Mouse (Mus musculus): ENCODE results near the gene Mterf1a. TPM values are rescaled to one million over a fixed set of nuclear protein-coding genes. Genes with fewer than 3 reads are reported as not detected.
"Not testable (repeated sequence)": the region's sequence is repeated elsewhere in the genome, so short reads cannot be mapped to it uniquely, and the experiment has no call there.

Gene Mterf1a
- polyA plus RNA-seq, 1 experiment from 2014 or later, result 7.8 TPM

GRCm38 (mm10) chr5:3927801-3928689 lies 34.3 kb upstream of the Mterf1a start, which contains the start of gene Akap9:
TSS of gene Akap9 (plus strand) at chr5:3928054.
- no peaks in the 10 kb centered on the region for H3K27me3 ChIP-seq
- peaks cover 11% of the 10 kb centered on the region; the same call in 1 of the 2 replicates for H3K4me1 ChIP-seq
- peak within 1 kb of the TSS; percentile 85 for H3K27ac ChIP-seq (replicated peaks)
- H3K9me3 ChIP-seq (replicated peaks), result no peaks in the 10 kb centered on the region
- peak; percentile 87 for ATAC-seq (ENCODE audit: insufficient number of reproducible peaks, low FRiP score, low TSS enrichment, low read depth)
- H3K4me3 ChIP-seq (replicated peaks), result peak within 1 kb of the TSS; percentile 70
- peak within 1 kb of the TSS; percentile 61 for H3K4me2 ChIP-seq (replicated peaks)
- peak within 1 kb of the TSS; percentile 76 for H3K9ac ChIP-seq
- under 1% methylated on average over 75 of the region's 82 CpGs for WGBS
- H3K36me3 ChIP-seq, result no peaks in the 10 kb centered on the region

- WGBS, result 40% methylated on average over 4 of the region's 4 CpGs
- Histone ChIP-seq H3K4me3 (replicated peaks) (no peak overlapping the region), H3K9ac (no peak overlapping the region), H3K9me3 (replicated peaks) (no peaks in the 10 kb centered on the region), H3K27me3 (no peaks in the 10 kb centered on the region), H3K27ac (replicated peaks) (no peak overlapping the region), H3K4me1 (peaks cover 11% of the 10 kb centered on the region; the same call in 1 of the 2 replicates), H3K36me3 (no peaks in the 10 kb centered on the region), H3K4me2 (replicated peaks) (no peak overlapping the region)
- ATAC-seq (ENCODE audit: insufficient number of reproducible peaks, low FRiP score, low TSS enrichment, low read depth), result no peak
Observed at GRCm38 (mm10) chr5:3926666-3927065, 32.9 kb upstream of the Mterf1a start.

- ATAC-seq (ENCODE audit: insufficient number of reproducible peaks, low FRiP score, low TSS enrichment, low read depth), result no peak
- no peaks in the 10 kb centered on the region for H3K9me3 ChIP-seq (replicated peaks)
- no peaks in the 10 kb centered on the region for H3K36me3 ChIP-seq
- H3K27ac ChIP-seq (replicated peaks), result no peak overlapping the region
- H3K27me3 ChIP-seq, result no peaks in the 10 kb centered on the region
- H3K4me1 ChIP-seq, result no peaks in the 10 kb centered on the region
- no peak overlapping the region for H3K9ac ChIP-seq
- WGBS, result 88% methylated on average over 2 of the region's 2 CpGs
- no peak overlapping the region for H3K4me3 ChIP-seq (replicated peaks)
- H3K4me2 ChIP-seq (replicated peaks), result no peak overlapping the region
Observed at GRCm38 (mm10) chr5:3922350-3922749, 28.6 kb upstream of the Mterf1a start.

- no peak for ATAC-seq (ENCODE audit: insufficient number of reproducible peaks, low FRiP score, low TSS enrichment, low read depth)
- Histone ChIP-seq H3K36me3 (no peaks in the 10 kb centered on the region), H3K9ac (no peak overlapping the region), H3K27me3 (no peaks in the 10 kb centered on the region), H3K4me1 (no peaks in the 10 kb centered on the region), H3K9me3 (replicated peaks) (no peaks in the 10 kb centered on the region), H3K27ac (replicated peaks) (no peak overlapping the region), H3K4me3 (replicated peaks) (no peak overlapping the region), H3K4me2 (replicated peaks) (no peak overlapping the region)
- WGBS, result 64% methylated on average over 2 of the region's 2 CpGs
Observed at GRCm38 (mm10) chr5:3905471-3905870, 11.7 kb upstream of the Mterf1a start.

- H3K9ac ChIP-seq; H3K9me3 ChIP-seq (replicated peaks); ATAC-seq (ENCODE audit: insufficient number of reproducible peaks, low FRiP score, low TSS enrichment, low read depth); H3K4me1 ChIP-seq; H3K27me3 ChIP-seq; H3K36me3 ChIP-seq; H3K27ac ChIP-seq (replicated peaks); H3K4me2 ChIP-seq (replicated peaks): not testable (repeated sequence)
- H3K4me3 ChIP-seq (replicated peaks), result peak overlapping the region; percentile 31
- WGBS, result 96% methylated on average over 4 of the region's 4 CpGs
Observed at GRCm38 (mm10) chr5:3894294-3894619, 524 bp upstream of the Mterf1a start.

GRCm38 (mm10) chr5:3889201-3889600 lies 4.5 kb downstream of the Mterf1a start:
- Histone ChIP-seq H3K9me3 (replicated peaks) (no peaks in the 10 kb centered on the region), H3K4me2 (replicated peaks) (no peak overlapping the region), H3K27ac (replicated peaks) (no peak overlapping the region), H3K4me1 (no peaks in the 10 kb centered on the region), H3K36me3 (no peaks in the 10 kb centered on the region), H3K4me3 (replicated peaks) (no peak overlapping the region), H3K27me3 (no peaks in the 10 kb centered on the region), H3K9ac (no peak overlapping the region)
- ATAC-seq (ENCODE audit: insufficient number of reproducible peaks, low FRiP score, low TSS enrichment, low read depth), result no peak

GRCm38 (mm10) chr5:3886862-3887261 lies 6.9 kb downstream of the Mterf1a start:
- H3K4me3 ChIP-seq (replicated peaks); H3K9me3 ChIP-seq (replicated peaks); ATAC-seq (ENCODE audit: insufficient number of reproducible peaks, low FRiP score, low TSS enrichment, low read depth); H3K4me1 ChIP-seq; H3K9ac ChIP-seq; H3K36me3 ChIP-seq; H3K27ac ChIP-seq (replicated peaks); H3K4me2 ChIP-seq (replicated peaks); H3K27me3 ChIP-seq: not testable (repeated sequence)
- 83% methylated on average over 7 of the region's 7 CpGs for WGBS

- H3K4me3 ChIP-seq (replicated peaks), result no peak overlapping the region
- WGBS, result 82% methylated on average over 3 of the region's 3 CpGs
Observed at GRCm38 (mm10) chr5:3873485-3873884, 20.2 kb downstream of the Mterf1a start.

GRCm38 (mm10) chr5:3872348-3872747 lies 21.4 kb downstream of the Mterf1a start:
- H3K4me2 ChIP-seq (replicated peaks), result no peak overlapping the region
- no peaks in the 10 kb centered on the region for H3K4me1 ChIP-seq
- H3K27me3 ChIP-seq, result no peaks in the 10 kb centered on the region
- H3K9ac ChIP-seq, result no peak overlapping the region
- 50% methylated on average over 1 of the region's 1 CpGs for WGBS
- no peaks in the 10 kb centered on the region for H3K36me3 ChIP-seq
- no peak overlapping the region for H3K4me3 ChIP-seq (replicated peaks)
- no peak overlapping the region for H3K27ac ChIP-seq (replicated peaks)
- H3K9me3 ChIP-seq (replicated peaks), result no peaks in the 10 kb centered on the region
- ATAC-seq (ENCODE audit: insufficient number of reproducible peaks, low FRiP score, low TSS enrichment, low read depth), result no peak

More at GRCm38 (mm10) chr5:3873485-3873884, 20.2 kb downstream of the Mterf1a start:
- Histone ChIP-seq H3K36me3 (no peaks in the 10 kb centered on the region), H3K27ac (replicated peaks) (no peak overlapping the region), H3K9ac (no peak overlapping the region), H3K27me3 (no peaks in the 10 kb centered on the region), H3K9me3 (replicated peaks) (no peaks in the 10 kb centered on the region), H3K4me2 (replicated peaks) (no peak overlapping the region), H3K4me1 (no peaks in the 10 kb centered on the region)
- no peak for ATAC-seq (ENCODE audit: insufficient number of reproducible peaks, low FRiP score, low TSS enrichment, low read depth)

GRCm38 (mm10) chr5:3870161-3870560 lies 23.6 kb downstream of the Mterf1a start:
- H3K9ac ChIP-seq, result no peak overlapping the region
- H3K4me2 ChIP-seq (replicated peaks), result no peak overlapping the region
- WGBS, result 55% methylated on average over 4 of the region's 4 CpGs
- H3K27me3 ChIP-seq, result no peaks in the 10 kb centered on the region
- no peak overlapping the region for H3K27ac ChIP-seq (replicated peaks)
- no peaks in the 10 kb centered on the region for H3K36me3 ChIP-seq
- no peak for ATAC-seq (ENCODE audit: insufficient number of reproducible peaks, low FRiP score, low TSS enrichment, low read depth)
- no peak overlapping the region for H3K4me3 ChIP-seq (replicated peaks)
- no peaks in the 10 kb centered on the region for H3K4me1 ChIP-seq
- no peaks in the 10 kb centered on the region for H3K9me3 ChIP-seq (replicated peaks)

- WGBS, result 3% methylated on average over 24 of the region's 24 CpGs
- no peak for ATAC-seq (ENCODE audit: insufficient number of reproducible peaks, low FRiP score, low TSS enrichment, low read depth)
- Histone ChIP-seq H3K36me3 (no peaks in the 10 kb centered on the region), H3K9ac (no peak within 1 kb of the TSS), H3K4me2 (replicated peaks) (peak within 1 kb of the TSS; percentile 60), H3K4me1 (peaks cover 2% of the 10 kb centered on the region; the same call in 1 of the 2 replicates), H3K27ac (replicated peaks) (no peak within 1 kb of the TSS), H3K27me3 (no peaks in the 10 kb centered on the region), H3K4me3 (replicated peaks) (peak within 1 kb of the TSS; percentile 35), H3K9me3 (replicated peaks) (no peaks in the 10 kb centered on the region)
Observed at GRCm38 (mm10) chr5:3845026-3845425, 48.7 kb downstream of the Mterf1a start, which contains the start of gene Lrrd1. TSS of gene Lrrd1 (plus strand) at chr5:3845173.

Data from embryonic facial prominence, embryonic 15.5 days (tissue).